In the genomic region with DNA sequence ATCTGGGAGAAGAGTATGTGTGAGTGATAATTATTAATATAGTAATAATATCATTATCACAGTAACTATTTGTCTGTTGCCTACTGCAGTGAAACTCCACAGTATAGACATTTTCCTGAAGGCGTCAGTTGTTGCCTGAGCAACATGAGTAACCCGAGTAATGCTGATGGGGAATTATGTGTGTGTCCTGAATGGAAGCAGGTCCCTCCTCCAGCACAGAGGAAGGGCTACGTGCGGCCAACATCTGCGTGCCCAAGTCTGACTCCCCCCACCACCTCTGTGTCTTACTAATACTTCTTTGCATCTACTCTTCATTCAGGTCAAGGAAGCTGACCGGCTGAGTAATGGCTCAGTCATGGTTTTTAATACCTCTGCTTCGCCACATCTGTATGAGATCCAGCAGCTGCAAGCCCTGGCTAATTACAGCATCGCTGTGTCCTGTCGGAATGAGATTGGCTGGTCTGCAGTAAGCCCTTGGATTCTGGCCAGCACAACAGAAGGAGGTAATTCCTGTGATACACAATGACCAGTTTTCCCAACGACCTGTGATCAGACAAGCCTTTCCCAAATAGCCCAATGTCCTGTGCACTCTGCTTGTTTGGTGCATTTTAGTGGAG, we compare ENCODE assay signal across 9 mouse cellular contexts. TPM values are rescaled to one million over a fixed set of nuclear protein-coding genes. Genes with fewer than 3 reads are reported as not detected.
A peak's percentile ranks its signal among the peaks of the same experiment; 100 is the strongest.
DNase-seq lines count a peak whose midpoint lies in the region; ATAC-seq lines count a peak whose summit lies in the region.
"Had no signal": no experiment of that assay in that cellular context is flagged by ENCODE, and none has a peak within 500 bp of the region (broad histone marks: within the 10 kb centered on the region; RNA-seq: fewer than 3 reads in every experiment).

No protein-coding gene starts in this region.

- peak overlapping the region; percentile 30; the same call in 1 of the 2 replicates for H3K27ac ChIP-seq in hindbrain, embryonic 13.5 days
- H3K27ac ChIP-seq in hindbrain, embryonic 12.5 days: no peak overlapping the region
- peak overlapping the region; percentile 66; the same call in 1 of the 2 replicates for H3K27ac ChIP-seq in limb, embryonic 12.5 days
- H3K27ac ChIP-seq in intestine, embryonic 15.5 days: no peak overlapping the region

- WGBS in hindbrain, embryonic 13.5 days: 53% methylated on average over 10 of the region's 10 CpGs
- WGBS in hindbrain, embryonic 12.5 days: 63% methylated on average over 10 of the region's 10 CpGs
- 33% methylated on average over 10 of the region's 10 CpGs for WGBS in limb, embryonic 12.5 days
- WGBS in intestine, embryonic 15.5 days: 67% methylated on average over 10 of the region's 10 CpGs

- no peaks in the 10 kb centered on the region for H3K9me3 ChIP-seq in hindbrain, embryonic 13.5 days
- no peaks in the 10 kb centered on the region for H3K9me3 ChIP-seq in hindbrain, embryonic 12.5 days (replicated peaks)
- H3K9me3 ChIP-seq in limb, embryonic 12.5 days: no peaks in the 10 kb centered on the region
- H3K9me3 ChIP-seq in intestine, embryonic 15.5 days: no peaks in the 10 kb centered on the region

- H3K9ac ChIP-seq in hindbrain, embryonic 13.5 days: no peak overlapping the region
- no peak overlapping the region for H3K9ac ChIP-seq in hindbrain, embryonic 12.5 days
- no peak overlapping the region for H3K9ac ChIP-seq in limb, embryonic 12.5 days (replicated peaks)
- H3K9ac ChIP-seq in intestine, embryonic 15.5 days: no peak overlapping the region

- peaks cover 9% of the 10 kb centered on the region for H3K4me1 ChIP-seq in hindbrain, embryonic 13.5 days (replicated peaks)
- no peaks in the 10 kb centered on the region for H3K4me1 ChIP-seq in hindbrain, embryonic 12.5 days
- peaks cover 8% of the 10 kb centered on the region for H3K4me1 ChIP-seq in limb, embryonic 12.5 days (replicated peaks)
- peaks cover 5% of the 10 kb centered on the region for H3K4me1 ChIP-seq in intestine, embryonic 15.5 days (replicated peaks)

- peak; percentile 15 for DNase-seq in 3134 (ENCODE audit: extremely low read depth, insufficient read length, low spot score)
- peak; percentile 78 for DNase-seq in NIH3T3 (ENCODE audit: low read depth)
- DNase-seq in ovary, postnatal 36 days (ENCODE audit: low spot score): no peak
- DNase-seq: thymus, postnatal 4 days had no signal

- no peaks in the 10 kb centered on the region for H3K27me3 ChIP-seq in hindbrain, embryonic 13.5 days
- no peaks in the 10 kb centered on the region for H3K27me3 ChIP-seq in hindbrain, embryonic 12.5 days
- no peaks in the 10 kb centered on the region for H3K27me3 ChIP-seq in limb, embryonic 12.5 days
- H3K27me3 ChIP-seq in intestine, embryonic 15.5 days (replicated peaks): no peaks in the 10 kb centered on the region

- peak overlapping the region; percentile 35 for H3K4me2 ChIP-seq in hindbrain, embryonic 13.5 days
- H3K4me2 ChIP-seq in hindbrain, embryonic 12.5 days (replicated peaks): no peak overlapping the region
- H3K4me2 ChIP-seq in limb, embryonic 12.5 days: no peak overlapping the region
- no peak overlapping the region for H3K4me2 ChIP-seq in intestine, embryonic 15.5 days (replicated peaks)

- no peaks in the 10 kb centered on the region for H3K36me3 ChIP-seq in hindbrain, embryonic 13.5 days
- no peaks in the 10 kb centered on the region for H3K36me3 ChIP-seq in hindbrain, embryonic 12.5 days
- peaks cover 84% of the 10 kb centered on the region for H3K36me3 ChIP-seq in limb, embryonic 12.5 days
- 0 out of 2 replicates have a peak, but pooled peaks cover 17% of the 10 kb centered on the region for H3K36me3 ChIP-seq in intestine, embryonic 15.5 days

- 0 out of 2 replicates have a peak, but pooled peaks have one; percentile 32 for ATAC-seq in hindbrain, embryonic 13.5 days (ENCODE audit: low FRiP score)
- ATAC-seq in hindbrain, embryonic 12.5 days (ENCODE audit: low FRiP score): no peak
- ATAC-seq in limb, embryonic 12.5 days (ENCODE audit: insufficient number of reproducible peaks, insufficient read depth, low FRiP score, low TSS enrichment, low read depth): no peak
- ATAC-seq in intestine, embryonic 15.5 days: no peak
- ATAC-seq: inflammation-experienced regulatory T-cells, adult 6 months had no signal

- peak overlapping the region; percentile 4; the same call in 1 of the 2 replicates for H3K4me3 ChIP-seq in hindbrain, embryonic 13.5 days
- no peak overlapping the region for H3K4me3 ChIP-seq in hindbrain, embryonic 12.5 days
- no peak overlapping the region for H3K4me3 ChIP-seq in limb, embryonic 12.5 days (replicated peaks)
- H3K4me3 ChIP-seq in intestine, embryonic 15.5 days (replicated peaks): no peak overlapping the region

RNA-seq across cellular contexts. Expression of gene Tmem87b, which starts 59.1 kb away (rescaled TPM):
- polyA plus RNA-seq in hindbrain, embryonic 13.5 days (2015; fragmentation: Nextera tagmentation; extraction: Ambion mirVana): 36.3 and 39.0 TPM in 2 replicates
- polyA plus RNA-seq in hindbrain, embryonic 12.5 days (2016; fragmentation: Nextera tagmentation; extraction: Ambion mirVana): 35.2 and 39.5 TPM in 2 replicates
- polyA plus RNA-seq in limb, embryonic 12.5 days (2016; fragmentation: Nextera tagmentation; extraction: Ambion mirVana): 30.9 and 32.9 TPM in 2 replicates
- 46.1 and 50.7 TPM in 2 replicates for polyA plus RNA-seq in intestine, embryonic 15.5 days (2015; fragmentation: Nextera tagmentation; extraction: Ambion mirVana)

Comparison
In these comparisons a context has a peak if more than half of its experiments do, and no peak if none do; other contexts are left out.
1. H3K27ac ChIP-seq: peak in hindbrain, embryonic 13.5 days (single experiment) and limb, embryonic 12.5 days (single experiment); none in hindbrain, embryonic 12.5 days (single experiment) and intestine, embryonic 15.5 days (single experiment).